Mouse (Mus musculus) neutrophil, adult 5-6 weeks (primary cell): ENCODE data around the gene Mkrn3. TPM values are rescaled to one million over a fixed set of nuclear protein-coding genes. Genes with fewer than 3 reads are reported as not detected.

Source experiments
- ATAC-seq: fragments of 151-379, 151-347 bp; 2 replicates; pipeline ENCODE4 v1.8.0; 2017; ENCODE audit warnings: mild to moderate bottlenecking, moderate TSS enrichment; ENCODE audit not compliant: insufficient number of reproducible peaks, poor library complexity, low FRiP score, severe bottlenecking; ENCODE audit errors: extremely low read depth
- total RNA-seq: library from RNA; stranded (forward); fragments of 200-1000 nt; gene quantifications from 2 replicates; pipeline ENCODE4 v1.2.3, GENCODE M21; 2017

Gene Mkrn3
- total RNA-seq: not detected in 2 replicates

GRCm38 (mm10) chr7:62419493-62420360 is at the start of gene Mkrn3:
Mkrn3 (minus strand) TSS chr7:62420139.
- no peak for ATAC-seq

DNA sequence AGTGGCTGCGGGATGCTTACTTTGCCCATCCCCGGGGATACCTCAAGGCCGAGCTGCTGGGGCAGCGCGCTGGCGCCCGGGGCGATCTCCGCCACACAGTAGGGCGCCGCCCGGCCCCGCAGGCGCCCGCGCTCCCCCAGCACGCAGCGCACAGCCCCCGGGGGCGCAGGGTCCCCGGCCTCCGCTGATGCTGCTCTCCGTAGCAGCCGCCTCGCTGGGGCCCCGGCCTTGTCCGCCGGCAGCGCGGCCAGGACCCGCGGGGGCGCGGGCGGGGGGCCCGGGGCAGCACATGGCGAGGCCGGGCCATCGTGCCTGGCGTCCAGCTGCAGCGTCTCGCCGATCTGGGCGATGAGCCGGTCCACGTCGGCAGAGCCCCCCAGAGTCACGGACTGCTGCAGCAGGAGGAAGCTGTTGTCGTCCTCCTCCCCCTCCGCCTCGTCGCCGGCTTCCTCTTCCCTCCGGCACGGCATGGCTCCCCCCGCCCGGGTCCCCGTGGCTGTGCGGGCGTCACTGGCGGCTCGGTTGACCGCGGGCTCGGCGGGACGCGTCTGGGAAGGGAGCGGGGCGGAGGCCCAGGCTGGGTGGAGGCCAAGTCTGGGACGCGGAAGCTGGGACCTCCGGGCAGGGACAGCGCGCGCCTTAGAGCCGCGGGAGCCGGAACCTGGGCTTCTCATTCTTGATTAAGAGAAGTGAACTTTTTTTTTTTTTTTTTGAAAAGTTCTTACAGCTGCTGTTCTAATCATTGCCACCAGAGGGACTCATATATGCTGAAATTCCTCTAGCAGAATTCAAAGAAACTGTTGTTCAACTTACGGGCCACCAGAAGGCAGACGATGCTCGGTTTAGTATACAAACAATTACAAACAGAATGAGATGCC is 44.2 kb upstream of the Mkrn3 start, which contains the start of gene Peg12:
Gene Peg12, minus strand, starts transcription at position 633 of the 878 bp plus-strand sequence.
- no peak for ATAC-seq

GRCm38 (mm10) chr7:62463007-62463877 is 43.3 kb upstream of the Mkrn3 start:
- ATAC-seq: no peak

DNA sequence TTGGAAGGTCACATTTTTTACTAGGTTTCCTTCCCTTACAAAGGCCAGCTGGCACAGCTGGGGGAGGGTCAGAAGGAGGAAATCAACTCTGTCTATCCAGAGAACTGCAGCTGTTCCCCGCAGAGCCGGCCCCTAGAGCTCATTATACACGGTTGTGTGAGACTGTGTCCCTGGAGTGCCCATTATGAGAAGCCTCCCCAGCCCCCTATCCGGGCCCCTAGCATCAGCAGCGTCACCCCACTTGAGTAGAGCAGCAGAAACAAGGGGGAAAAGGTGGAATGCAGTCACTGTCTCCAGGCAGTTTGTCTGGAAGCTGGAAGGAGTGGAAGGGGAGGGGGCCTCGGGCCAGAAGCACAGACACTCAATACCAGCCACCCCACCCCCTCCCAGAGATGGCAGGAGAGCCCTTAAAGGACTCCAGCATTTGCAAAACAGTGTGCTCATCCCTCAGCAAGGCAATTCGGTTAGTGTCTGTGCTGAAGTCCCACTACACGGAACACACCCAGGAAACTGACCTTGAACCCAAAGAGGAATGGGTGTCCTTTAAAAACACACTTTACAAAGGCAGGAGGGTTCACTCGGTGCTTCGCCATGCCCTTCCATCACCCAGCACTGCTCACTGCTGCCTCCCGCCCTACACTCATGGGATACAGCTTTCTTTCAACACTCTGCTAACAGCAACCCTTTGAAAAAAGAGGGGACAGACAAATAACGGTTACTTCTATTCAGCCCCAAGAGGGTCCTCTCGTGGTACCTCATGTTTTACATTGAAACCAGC is 42.5 kb upstream of the Mkrn3 start:
- ATAC-seq: no peak

DNA sequence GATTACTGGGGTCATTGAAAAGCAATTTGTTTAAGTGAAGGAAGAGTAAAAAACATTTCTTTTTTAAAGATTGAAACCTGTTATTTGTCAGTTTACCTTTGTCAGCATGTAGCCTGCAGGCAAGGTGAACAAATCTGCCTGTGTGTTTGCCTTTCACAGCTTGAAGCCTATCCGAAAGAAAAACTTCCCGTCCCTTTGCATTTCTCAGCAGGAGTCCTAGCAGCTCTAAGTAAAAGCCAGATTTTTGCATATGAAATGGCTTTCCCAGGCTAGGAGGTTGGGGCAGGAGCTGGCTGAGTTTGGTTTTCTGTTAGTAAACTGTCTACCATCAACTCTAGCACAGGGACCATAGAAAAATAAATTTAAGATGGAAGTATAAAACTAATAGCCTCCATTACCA is 32.4 kb upstream of the Mkrn3 start:
- no peak for ATAC-seq

- no peak for ATAC-seq
Observed at GRCm38 (mm10) chr7:62445431-62446165, 25.7 kb upstream of the Mkrn3 start.

- no peak for ATAC-seq
Observed at GRCm38 (mm10) chr7:62436394-62436793, 16.5 kb upstream of the Mkrn3 start.

- ATAC-seq: no peak
Observed at GRCm38 (mm10) chr7:62433243-62433642, 13.3 kb upstream of the Mkrn3 start.

- ATAC-seq: no peak
Observed at GRCm38 (mm10) chr7:62428337-62428736, 8.4 kb upstream of the Mkrn3 start.

DNA sequence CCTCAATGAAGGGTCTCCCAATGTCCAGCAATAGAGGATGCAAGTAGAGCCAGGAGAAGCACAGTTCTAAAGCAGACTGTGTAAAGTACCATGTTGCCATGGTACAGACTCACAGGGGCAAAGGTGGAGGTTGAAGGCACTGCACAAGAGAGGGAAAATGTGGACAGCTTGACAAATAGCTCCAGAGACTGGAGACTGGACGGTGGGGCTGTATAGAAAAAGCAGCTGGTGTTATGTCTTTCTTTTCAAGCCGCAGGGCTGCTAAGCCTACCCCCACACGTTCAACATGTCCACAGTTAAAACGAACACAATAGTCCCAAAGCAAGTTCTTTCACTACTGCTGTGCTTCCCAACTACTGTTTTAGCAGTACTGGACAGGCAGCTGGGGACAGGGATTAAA is 3.3 kb upstream of the Mkrn3 start:
- ATAC-seq: no peak

- no peak for ATAC-seq
Observed at GRCm38 (mm10) chr7:62420566-62420965, 627 bp upstream of the Mkrn3 start.

DNA sequence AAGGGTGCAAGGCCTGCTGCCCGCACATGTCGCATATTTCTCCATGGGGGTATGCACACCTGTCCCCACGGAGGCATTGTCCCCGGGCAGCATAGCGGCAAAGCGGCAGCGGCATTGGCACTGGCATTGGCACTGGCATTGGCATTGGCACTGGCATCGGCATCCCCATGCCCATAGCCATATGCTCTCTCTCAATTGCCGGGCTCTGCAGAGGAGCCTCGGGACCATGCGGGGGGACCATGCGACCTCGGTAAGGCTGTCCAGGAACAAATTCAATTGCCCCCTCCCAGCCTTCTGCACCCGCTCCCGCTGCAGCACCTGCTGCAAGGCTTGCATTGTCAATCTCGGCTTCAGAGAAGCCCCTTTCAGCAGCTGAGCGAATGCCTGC is 840 bp downstream of the Mkrn3 start:
- no peak for ATAC-seq

- ATAC-seq: no peak
Observed at GRCm38 (mm10) chr7:62418346-62418745, 1.6 kb downstream of the Mkrn3 start.

DNA sequence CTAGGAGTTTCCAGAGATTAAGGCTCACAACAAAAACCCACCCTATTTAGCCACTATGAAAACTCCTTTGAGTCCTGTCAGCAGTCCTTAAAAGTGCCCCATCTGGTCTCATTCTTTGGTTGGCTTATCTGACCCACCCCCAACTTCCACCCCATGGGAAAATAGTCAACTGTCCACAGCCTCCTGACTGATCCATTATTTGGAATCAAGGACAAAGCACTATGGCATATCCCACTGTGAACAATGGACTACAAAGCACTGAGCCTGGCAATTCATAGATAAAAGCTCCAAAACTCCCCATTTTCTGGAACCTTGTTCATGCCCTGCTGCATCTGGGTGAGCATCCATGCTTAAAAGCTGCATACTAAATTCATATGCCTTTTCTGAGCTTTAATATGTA is 3.8 kb downstream of the Mkrn3 start:
- no peak for ATAC-seq

DNA sequence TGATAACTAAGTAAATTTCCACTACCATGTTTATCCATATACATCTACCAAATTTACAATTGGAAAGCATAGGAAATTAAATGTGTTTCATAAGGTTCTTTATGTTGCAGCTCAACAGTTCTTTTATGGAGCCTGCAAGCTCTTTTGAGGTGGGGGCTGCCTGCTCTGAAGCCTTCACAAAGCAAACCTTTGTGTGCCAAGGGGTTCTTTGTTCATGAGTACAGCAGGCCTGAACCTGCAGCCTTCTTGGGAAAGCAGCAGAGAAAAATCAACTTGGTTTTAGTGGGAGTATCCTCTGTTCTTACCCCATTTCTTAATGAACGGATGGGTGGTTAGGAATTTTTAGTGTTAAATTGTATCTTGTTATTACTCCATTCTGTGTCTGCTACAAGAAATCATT is 4.7 kb downstream of the Mkrn3 start:
- ATAC-seq: no peak

DNA sequence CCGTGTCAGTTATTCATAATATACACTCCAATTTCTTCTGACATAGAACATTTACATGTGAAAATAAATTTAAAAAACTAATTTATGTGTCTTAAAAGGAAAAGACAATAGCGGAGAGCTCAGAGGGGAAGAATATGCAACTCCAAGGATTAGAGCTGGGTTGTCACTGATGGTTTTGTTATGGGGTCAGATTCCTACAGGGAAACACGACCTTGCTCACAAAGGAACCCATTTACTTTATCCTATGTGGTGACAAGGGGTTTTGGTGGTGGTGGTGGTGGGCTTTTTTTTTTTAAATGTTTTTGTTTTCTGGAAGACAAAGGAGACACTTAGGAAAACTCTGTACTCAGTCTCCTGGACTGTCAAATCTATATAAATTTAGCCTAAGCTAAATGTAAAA is 12.1 kb downstream of the Mkrn3 start:
- ATAC-seq: no peak

GRCm38 (mm10) chr7:62406573-62407050 is 13.3 kb downstream of the Mkrn3 start:
- no peak for ATAC-seq

DNA sequence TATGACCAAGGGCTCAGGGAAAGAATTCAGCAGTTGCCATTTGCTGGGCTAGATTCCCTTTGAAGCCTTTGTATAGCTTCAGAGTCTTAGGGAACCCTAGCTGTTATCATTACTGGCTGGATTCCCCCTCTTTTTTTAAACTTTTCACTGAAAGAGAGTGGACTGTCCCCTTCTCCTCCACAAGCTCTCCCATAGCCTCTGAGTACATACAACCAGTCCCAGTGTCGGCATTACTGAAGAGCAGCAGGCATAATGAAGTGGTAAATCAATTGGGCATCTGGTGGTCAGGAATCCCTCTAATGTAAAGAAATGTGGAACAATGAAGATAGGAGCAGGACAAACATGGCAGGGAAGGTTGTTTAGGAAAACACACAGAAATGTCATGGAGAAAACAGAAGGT is 27.7 kb downstream of the Mkrn3 start:
- no peak for ATAC-seq
